Mouse (Mus musculus) liver, embryonic 14.5 days (tissue): ENCODE measurements at regions not wholly inside any gene's neighbourhood (a gene's known extent, or its start where the extent isn't known, plus 50 kb on each side); places are given as distances from the start of the nearest gene placed in this dataset.
A peak's percentile ranks its signal among the peaks of the same experiment; 100 is the strongest.

Experiments used
- ATAC-seq: fragments of 200-750 bp; cut with Nextera tagmentation; 2 replicates; pipeline ENCODE4 v1.8.0; 2017; ENCODE audit warnings: moderate number of reproducible peaks, mild to moderate bottlenecking, moderate library complexity; ENCODE audit not compliant: insufficient read depth
- DNase-seq, 3 experiments: peaks; one replicate each; pipeline ENCODE4 v3.0.0-alpha.2; 2012 to 2013; ENCODE audit warnings: low read depth in 3 of 3, low spot score in 3 of 3
- H3K27ac ChIP-seq: fragments of 300-500 bp; sonication (generic); 2 replicates; pipeline ENCODE4 v1.5.1; 2014; ENCODE audit warnings: moderate library complexity, mild to moderate bottlenecking, control low read depth, inconsistent platforms
- H3K27me3 ChIP-seq: fragments of 300-500 bp; sonication (generic); 2 replicates; pipeline ENCODE4 v1.6.1; 2014; ENCODE audit warnings: mild to moderate bottlenecking, low read length, moderate library complexity; ENCODE audit not compliant: control insufficient read depth, insufficient read depth
- H3K36me3 ChIP-seq: fragments of 300-500 bp; sonication (generic); replicated peaks from 2 replicates; pipeline ENCODE4 v1.6.1; 2014; ENCODE audit warnings: low read depth; ENCODE audit not compliant: control insufficient read depth, insufficient read depth
- H3K4me1 ChIP-seq, 2 experiments: fragments of 200-500 bp in 1 of 2; fragments of 300-500 bp in 1 of 2; sonication (generic) in 1 of 2; replicated peaks; 2 replicates each; pipeline ENCODE4 v1.6.1; 2012 to 2014; ENCODE audit warnings: antibody characterized with exemption in 1 of 2, inconsistent platforms in 1 of 2, low read length in 1 of 2; ENCODE audit not compliant: control insufficient read depth in 2 of 2, insufficient read depth in 2 of 2
- H3K4me2 ChIP-seq: fragments of 300-500 bp; sonication (generic); 2 replicates; pipeline ENCODE4 v1.6.1; 2014; ENCODE audit warnings: low read depth, mild to moderate bottlenecking, control low read depth, moderate library complexity
- H3K4me3 ChIP-seq, 2 experiments: fragments of 200-500 bp in 1 of 2; fragments of 300-500 bp in 1 of 2; sonication (generic) in 1 of 2; 2 replicates each; pipeline ENCODE4 v1.5.1; 2012 to 2014; ENCODE audit warnings: low read depth in 2 of 2, low read length in 2 of 2, mild to moderate bottlenecking in 2 of 2, control low read depth in 1 of 2, inconsistent platforms in 1 of 2, moderate library complexity in 1 of 2; ENCODE audit not compliant: insufficient read depth in 1 of 2
- H3K9ac ChIP-seq: fragments of 300-500 bp; sonication (generic); replicated peaks from 2 replicates; pipeline ENCODE4 v1.6.1; 2014; ENCODE audit warnings: mild to moderate bottlenecking, control low read depth, moderate library complexity
- H3K9me3 ChIP-seq: fragments of 300-500 bp; sonication (generic); 2 replicates; pipeline ENCODE4 v1.6.1; 2016; ENCODE audit warnings: low read length, mixed read lengths; ENCODE audit not compliant: control insufficient read depth
- CTCF ChIP-seq: IDR thresholded peaks from 2 replicates; pipeline ENCODE4 v1.5.1; 2016; ENCODE audit warnings: antibody characterized with exemption, low read depth, control low read depth
- EP300 ChIP-seq: IDR thresholded peaks from 2 replicates; pipeline ENCODE4 v1.6.1; 2016; ENCODE audit warnings: antibody characterized with exemption, low read depth
- WGBS: fragments of 180-500 bp; shearing (Covaris S2); extraction: QIAGEN DNeasy Blood & Tissue Kit; methylation state at CpG from one replicate; pipeline ENCODE4 v1.1.7; 2014; ENCODE audit not compliant: insufficient replicate concordance; 5-methylcytosine and 5-hydroxymethylcytosine counted together

DNA sequence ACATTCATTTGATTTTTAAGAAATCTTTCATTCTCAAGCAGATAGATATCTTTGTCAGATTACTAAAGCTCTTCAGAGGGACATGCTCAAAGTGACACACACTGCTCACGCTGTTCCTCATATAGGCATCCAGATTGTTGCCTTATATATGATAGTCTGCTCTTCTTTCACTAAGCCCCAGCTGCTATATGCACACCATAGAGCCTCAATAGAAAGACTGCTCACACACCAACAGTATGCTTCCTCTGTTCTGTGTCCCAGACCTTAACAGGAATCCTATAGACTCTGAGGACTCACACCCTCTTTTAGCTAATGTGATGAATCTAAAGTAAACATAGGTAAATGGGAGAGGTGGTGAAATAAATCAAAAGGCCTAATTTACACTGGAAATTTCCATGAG lies 561.8 kb downstream of the Smarca1 start:
- Histone ChIP-seq H3K4me2 (no peak overlapping the region), H3K27ac (no peak overlapping the region), H3K9me3 (no peaks in the 10 kb centered on the region), H3K27me3 (no peaks in the 10 kb centered on the region), H3K36me3 (no peaks in the 10 kb centered on the region), H3K4me3 (no peak overlapping the region), H3K9ac (no peak overlapping the region), H3K4me1 (no peaks in the 10 kb centered on the region)
- DNase-seq = no peak
- TF ChIP-seq CTCF (no peak), EP300 (no peak)
- 36% methylated on average over 1 of the region's 1 CpGs for WGBS
- no peak for ATAC-seq

GRCm38 (mm10) chrX:47328817-47329216 lies 564.0 kb downstream of the Smarca1 start:
- ATAC-seq (no peak), DNase-seq (no peak)
- H3K9me3 ChIP-seq = no peaks in the 10 kb centered on the region
- no peak overlapping the region for H3K9ac ChIP-seq
- H3K4me2 ChIP-seq = no peak overlapping the region
- no peaks in the 10 kb centered on the region for H3K27me3 ChIP-seq
- H3K4me1 ChIP-seq = no peaks in the 10 kb centered on the region
- TF ChIP-seq EP300 (no peak), CTCF (no peak)
- H3K36me3 ChIP-seq = no peaks in the 10 kb centered on the region
- H3K27ac ChIP-seq = no peak overlapping the region
- H3K4me3 ChIP-seq = no peak overlapping the region

DNA sequence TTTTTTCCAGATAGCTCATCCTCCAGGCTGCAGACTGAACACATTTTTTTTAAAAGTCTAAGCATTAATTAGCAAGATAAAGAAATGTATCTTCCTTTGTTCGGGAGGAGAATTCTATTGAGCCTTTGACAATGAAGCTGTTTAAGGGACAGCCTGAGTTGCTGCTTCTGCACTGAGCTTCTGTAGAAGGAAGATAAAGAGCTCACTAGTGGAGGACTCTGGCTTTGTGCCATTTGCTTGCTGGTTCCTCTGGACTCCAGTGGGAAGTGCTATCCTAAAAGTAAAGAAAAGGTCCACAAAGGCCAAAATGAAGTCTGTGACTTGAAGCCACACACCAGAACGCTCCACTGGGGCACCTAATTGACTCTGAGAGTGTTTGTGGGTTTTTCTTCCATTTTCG lies 577.0 kb downstream of the Smarca1 start:
- Histone ChIP-seq H3K4me2 (no peak overlapping the region), H3K27ac (no peak overlapping the region), H3K9ac (no peak overlapping the region), H3K4me3 (no peak overlapping the region), H3K27me3 (no peaks in the 10 kb centered on the region), H3K36me3 (no peaks in the 10 kb centered on the region), H3K4me1 (no peaks in the 10 kb centered on the region), H3K9me3 (no peaks in the 10 kb centered on the region)
- WGBS = 41% methylated on average over 3 of the region's 3 CpGs
- ATAC-seq = no peak
- TF ChIP-seq EP300 (no peak), CTCF (no peak)
- DNase-seq = no peak

DNA sequence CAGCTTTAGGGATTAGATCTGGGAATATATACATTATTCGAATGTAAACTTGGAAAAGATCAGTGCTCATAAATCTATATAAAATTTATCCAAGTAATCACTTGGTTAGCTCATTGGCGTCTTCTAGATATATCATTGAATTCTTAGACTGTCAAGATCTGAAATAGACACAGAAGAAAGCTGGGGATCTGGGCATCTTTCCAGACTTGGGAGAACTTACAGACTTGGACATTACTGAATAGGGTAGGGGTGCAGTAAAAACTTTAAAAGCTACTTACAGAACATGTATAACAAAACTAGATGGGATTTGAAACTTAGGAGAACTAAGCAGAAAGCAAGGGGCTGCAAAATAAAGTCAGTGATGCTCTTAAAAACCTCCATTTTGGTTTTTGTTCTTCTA lies 585.6 kb downstream of the Smarca1 start:
- no peak overlapping the region for H3K9ac ChIP-seq
- no peak overlapping the region for H3K27ac ChIP-seq
- no peak for DNase-seq
- H3K9me3 ChIP-seq = no peaks in the 10 kb centered on the region
- ATAC-seq = no peak
- WGBS = 39% methylated on average over 2 of the region's 2 CpGs
- no peak overlapping the region for H3K4me3 ChIP-seq
- H3K4me1 ChIP-seq = no peaks in the 10 kb centered on the region
- no peaks in the 10 kb centered on the region for H3K27me3 ChIP-seq
- no peaks in the 10 kb centered on the region for H3K36me3 ChIP-seq
- no peak for TF ChIP-seq EP300
- no peak overlapping the region for H3K4me2 ChIP-seq

GRCm38 (mm10) chrX:47303547-47303946 lies 589.2 kb downstream of the Smarca1 start:
- Histone ChIP-seq H3K9ac (no peak overlapping the region), H3K4me2 (no peak overlapping the region), H3K9me3 (no peaks in the 10 kb centered on the region), H3K27ac (no peak overlapping the region), H3K27me3 (no peaks in the 10 kb centered on the region), H3K36me3 (no peaks in the 10 kb centered on the region), H3K4me3 (no peak overlapping the region), H3K4me1 (no peaks in the 10 kb centered on the region)
- TF ChIP-seq EP300 (no peak), CTCF (no peak)
- DNase-seq (no peak), ATAC-seq (no peak)
- 12% methylated on average over 2 of the region's 2 CpGs for whole genome bisulfite sequencing

GRCm38 (mm10) chrX:47292548-47293147 lies 600.1 kb downstream of the Smarca1 start:
- no peaks in the 10 kb centered on the region for H3K9me3 ChIP-seq
- no peaks in the 10 kb centered on the region for H3K27me3 ChIP-seq
- ATAC-seq = no peak
- H3K4me3 ChIP-seq = no peak overlapping the region
- no peak overlapping the region for H3K27ac ChIP-seq
- DNase-seq = no peak
- TF ChIP-seq CTCF (peak; percentile 30; the same call in 1 of the 2 replicates), EP300 (no peak)
- H3K9ac ChIP-seq = no peak overlapping the region
- no peaks in the 10 kb centered on the region for H3K36me3 ChIP-seq
- no peak overlapping the region for H3K4me2 ChIP-seq
- H3K4me1 ChIP-seq = no peaks in the 10 kb centered on the region
